Mouse (Mus musculus): ENCODE measurements around the gene Gm38392.
"Not testable (repeated sequence)": the region's sequence is repeated elsewhere in the genome, so short reads cannot be mapped to it uniquely, and the experiment has no call there.

The Gm38392 gene

DNA sequence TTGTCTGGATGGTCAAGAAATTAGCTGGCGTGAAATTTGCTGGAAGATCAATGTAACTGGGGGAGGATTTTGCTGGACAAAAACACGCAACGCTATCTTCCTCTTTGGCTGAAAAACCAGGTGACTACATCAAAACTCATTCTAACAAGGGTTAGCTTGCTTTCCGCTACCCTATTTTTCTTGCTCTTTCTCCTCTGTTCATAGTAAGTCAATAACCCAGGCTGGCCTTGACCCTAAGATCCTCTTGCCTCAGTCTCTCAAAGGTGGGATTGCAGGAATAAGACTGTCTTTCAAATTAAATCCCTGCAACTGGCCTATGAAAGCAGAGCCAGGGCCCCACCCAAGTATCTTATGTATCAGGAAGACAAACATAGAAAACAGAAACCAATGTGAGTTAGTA, at the start of gene Gm38392:
Gene Gm38392, minus strand, starts transcription at position 101 of the 400 bp plus-strand sequence.
- no peak for DNase-seq

DNA sequence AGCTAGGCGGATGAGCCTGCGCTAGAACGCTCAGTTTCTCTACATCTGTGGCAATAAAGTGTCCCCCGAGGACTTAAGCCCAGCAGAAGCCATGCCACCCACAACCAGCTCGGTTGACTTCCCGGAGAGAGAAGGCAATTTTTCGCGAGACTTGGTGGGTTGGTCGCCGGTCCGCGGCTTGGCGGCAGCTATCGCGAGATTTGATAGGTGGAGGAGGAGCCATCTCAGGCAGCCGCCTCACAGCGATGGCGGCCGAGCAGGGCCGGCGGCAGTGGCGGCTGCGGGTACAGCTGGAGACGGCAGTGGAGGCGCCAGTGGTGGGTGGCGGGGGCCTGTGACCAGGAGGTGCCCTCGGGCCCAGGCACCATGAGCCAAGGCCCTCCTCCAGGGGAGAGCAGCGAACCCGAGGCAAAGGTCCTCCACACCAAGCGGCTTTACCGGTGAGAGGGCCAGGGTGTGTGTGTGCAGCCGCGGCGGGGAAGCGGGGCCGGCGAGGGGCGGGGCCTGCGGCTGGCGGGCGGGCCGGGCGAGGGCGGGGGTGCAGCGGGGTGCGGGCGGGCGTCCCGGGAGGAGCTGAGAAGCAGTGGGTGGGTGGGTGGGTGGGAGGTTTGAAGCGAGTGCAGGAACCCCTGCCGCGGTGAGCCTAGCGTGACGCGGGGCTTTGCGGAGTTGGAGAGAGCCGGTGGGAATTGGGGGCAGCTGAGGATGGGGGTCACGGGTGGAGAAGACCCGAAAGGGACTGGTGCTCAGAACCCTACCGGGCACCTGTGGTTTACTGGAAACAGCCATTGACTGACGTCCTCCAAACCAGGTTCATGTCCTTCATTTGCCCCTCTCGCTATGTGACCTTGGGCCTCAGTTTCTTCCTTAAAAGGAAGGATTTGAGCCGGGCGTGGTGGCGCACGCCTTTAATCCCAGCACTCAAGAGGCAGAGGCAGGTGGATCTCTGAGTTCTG, 49.3 kb upstream of the Gm38392 start, which contains the start of the genes Tmem79 and Smg5:
Gene Tmem79, minus strand, starts transcription at position 91 of the 956 bp plus-strand sequence.
Gene Smg5, plus strand, starts transcription at position 203 of the 956 bp plus-strand sequence.
- peak; percentile 97 for DNase-seq

DNA sequence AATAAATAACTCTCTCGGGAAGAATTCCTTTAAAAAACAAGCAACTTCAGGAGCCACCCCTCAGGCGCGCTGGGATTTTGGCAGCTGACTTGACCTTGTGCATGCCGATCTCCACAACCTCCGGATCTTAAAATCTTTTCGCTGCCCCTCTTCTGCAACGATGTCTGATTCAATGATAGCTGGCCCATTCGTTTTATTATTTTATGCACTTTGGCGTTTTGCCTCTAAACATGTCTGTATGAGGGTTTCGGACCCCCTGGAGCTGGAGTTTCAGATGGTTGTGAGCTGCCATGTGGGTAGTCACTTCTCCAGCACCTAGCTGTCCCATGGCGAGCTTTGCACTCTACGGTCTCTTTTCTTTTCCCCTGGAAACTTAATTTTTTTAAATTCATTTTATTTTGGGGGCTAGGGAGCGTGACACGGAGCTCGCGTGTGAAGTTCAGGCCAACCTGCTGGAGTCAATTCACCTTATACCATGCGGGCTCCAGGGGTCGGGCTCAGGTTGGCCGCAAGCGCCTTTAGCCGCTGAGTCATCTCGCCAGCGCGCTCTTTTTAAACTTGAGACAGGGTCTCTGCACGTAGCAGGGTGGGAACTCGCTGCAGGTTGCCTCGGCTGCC, 48.5 kb upstream of the Gm38392 start:
- DNase-seq = peak; percentile 30 to 53

- no peak for DNase-seq
These were observed 48.0 kb upstream of the Gm38392 start for GRCm38 (mm10) chr3:88334902-88335435.

- peak; percentile 42 to 67 for DNase-seq
These were observed 47.1 kb upstream of the Gm38392 start for GRCm38 (mm10) chr3:88334029-88334658.

DNA sequence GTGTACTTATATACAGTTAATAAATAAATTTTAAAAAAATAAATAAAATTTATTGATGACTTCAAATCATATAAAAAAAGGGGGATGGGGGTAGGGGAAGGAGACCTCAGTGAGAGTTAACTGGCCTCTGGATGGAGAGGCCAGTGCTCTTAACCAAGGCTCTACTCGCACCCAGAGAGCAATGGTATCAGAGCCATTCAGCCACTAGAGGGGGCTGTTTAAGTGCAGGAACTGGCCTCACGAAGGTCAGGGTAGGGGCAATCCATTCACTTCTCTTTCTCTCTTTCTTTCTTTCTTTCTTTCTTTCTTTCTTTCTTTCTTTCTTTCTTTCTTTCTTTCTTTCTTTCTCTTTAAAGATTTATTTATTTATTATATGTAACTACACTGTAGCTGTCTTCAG, 44.3 kb upstream of the Gm38392 start:
- peak; percentile 60 to 74 for DNase-seq

GRCm38 (mm10) chr3:88328956-88329355, 41.9 kb upstream of the Gm38392 start:
- no peak for DNase-seq

DNA sequence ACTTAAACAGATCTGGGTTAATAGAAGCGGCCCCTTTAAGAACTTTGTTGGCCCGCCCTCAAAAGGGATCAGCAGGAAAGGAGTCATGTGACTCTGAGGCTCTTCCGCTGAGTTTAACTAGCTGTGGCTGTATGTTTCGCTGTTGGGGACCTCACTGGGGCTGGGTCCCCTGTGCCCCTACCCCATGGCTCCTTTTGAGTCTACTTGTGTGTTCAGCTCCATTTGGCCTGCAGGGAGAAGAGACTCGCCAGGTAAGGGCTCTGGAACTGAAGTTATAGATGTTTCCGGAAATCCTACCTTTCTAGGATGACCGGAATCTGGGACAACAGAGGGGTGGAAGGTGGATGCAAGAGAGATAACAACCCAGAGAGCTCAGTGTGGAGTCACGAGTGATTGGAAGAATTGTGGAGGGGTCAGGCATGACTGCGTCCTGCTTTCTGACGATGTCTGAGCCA, 38.0 kb upstream of the Gm38392 start, which contains the start of gene Glmp:
Gene Glmp, plus strand, starts transcription at position 73 of the 455 bp plus-strand sequence.
- peak; percentile 83 to 86 for DNase-seq

DNA sequence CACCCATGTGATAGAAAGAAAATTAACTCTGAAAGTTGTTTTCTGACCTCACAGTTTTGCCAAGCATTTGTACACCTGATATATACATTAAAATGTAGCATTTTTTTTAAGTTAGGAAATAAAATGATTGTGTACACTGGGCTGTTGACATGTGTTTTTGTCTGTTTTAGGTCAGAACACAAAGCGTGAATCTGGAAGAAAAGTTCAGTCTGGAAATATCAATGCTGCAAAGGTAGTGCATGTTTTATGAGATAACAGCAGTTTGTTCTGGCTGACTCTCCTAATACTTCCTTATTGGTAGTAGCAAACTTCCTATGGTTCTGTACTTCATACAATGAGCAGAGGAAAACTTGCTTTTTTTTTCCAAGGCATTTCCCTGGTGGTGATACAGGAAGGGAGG, 12.2 kb upstream of the Gm38392 start:
- no peak for DNase-seq

GRCm38 (mm10) chr3:88297321-88297851, 10.4 kb upstream of the Gm38392 start:
- peak; percentile 10 to 40 for DNase-seq

DNA sequence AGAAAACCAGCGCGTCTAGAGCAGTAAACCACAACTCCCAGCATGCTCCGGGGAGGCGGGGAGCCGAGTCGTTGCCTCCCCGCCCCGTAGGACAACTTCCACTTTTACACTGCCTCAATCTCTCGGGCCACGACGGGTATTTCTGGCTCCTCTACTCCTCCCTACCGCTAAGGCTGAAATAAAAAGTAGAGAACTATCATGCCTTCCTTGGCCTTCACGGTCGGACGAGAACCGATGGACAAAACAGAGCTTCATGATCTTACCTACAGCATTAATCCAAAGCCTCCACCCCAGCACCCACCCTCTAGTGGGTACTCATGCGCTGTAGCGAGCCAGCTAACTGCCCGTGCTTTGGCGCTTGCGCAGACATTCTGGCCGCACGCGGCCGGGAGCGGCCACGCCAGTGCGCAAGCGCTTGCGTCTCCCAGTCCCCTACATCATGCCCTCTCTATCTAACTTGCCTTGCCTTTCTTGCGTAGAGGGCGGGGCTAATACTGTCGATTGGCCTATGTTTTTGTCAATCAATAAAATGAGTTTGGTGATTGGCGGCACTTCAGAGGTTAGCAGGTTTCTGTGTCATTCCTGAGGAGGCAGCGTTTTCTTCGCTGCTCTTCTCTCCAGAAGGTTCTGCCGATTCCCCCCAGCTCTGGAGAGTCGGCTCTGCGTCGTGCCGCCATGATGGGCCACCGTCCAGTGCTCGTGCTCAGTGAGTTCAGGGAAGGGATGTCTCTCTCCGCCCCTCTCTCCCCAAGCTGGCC, 9.7 kb upstream of the Gm38392 start, which contains the start of the genes Tsacc and Cct3:
Gene Tsacc, minus strand, starts transcription at position 439 of the 758 bp plus-strand sequence.
Gene Cct3, plus strand, starts transcription at position 556 of the 758 bp plus-strand sequence.
- DNase-seq = peak; percentile 97 to 98

DNA sequence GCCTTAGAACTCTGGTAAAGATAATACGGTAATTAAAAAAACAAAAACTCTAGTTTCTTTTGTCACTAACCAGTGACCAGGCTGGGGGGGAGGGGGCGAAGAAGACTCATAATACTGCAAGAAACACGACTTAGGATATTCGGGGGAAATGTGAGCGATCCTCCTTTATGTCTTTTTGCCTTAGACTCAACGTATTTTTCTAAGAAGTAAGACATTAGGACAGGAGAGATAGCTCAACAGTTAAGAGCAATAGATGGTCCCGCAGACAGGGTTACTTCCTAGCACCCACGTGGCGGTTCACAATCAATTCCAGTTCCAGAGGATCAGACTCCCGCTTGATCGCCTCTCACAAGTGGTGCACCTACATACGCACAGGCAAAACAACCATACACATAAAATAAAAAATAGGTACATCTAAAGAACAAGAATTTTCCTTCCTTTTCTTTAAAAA, 9.1 kb upstream of the Gm38392 start:
- peak in 1 of 2 experiments; percentile 3 for DNase-seq

DNA sequence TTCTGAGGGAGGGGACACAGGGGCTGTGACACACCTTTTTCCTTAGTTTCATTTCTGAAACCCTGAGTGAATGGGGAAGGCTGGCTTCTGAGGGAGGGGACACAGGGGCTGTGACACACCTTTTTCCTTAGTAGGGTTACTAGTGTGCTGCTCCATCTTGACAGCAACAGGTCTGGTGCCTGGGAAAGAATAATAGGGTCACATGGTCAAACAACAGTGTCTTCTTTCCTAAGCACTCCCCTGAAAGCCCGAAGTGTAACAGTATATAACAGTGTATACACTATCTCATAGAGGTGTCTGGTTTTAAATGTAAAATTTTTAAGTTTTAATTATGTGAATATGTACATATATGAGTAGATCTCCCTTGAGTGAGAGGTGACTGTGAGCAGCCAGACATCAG, 8.3 kb upstream of the Gm38392 start:
- not testable (repeated sequence) for DNase-seq

GRCm38 (mm10) chr3:88291970-88292369, 5.0 kb upstream of the Gm38392 start:
- DNase-seq = peak; percentile 28 to 46

DNA sequence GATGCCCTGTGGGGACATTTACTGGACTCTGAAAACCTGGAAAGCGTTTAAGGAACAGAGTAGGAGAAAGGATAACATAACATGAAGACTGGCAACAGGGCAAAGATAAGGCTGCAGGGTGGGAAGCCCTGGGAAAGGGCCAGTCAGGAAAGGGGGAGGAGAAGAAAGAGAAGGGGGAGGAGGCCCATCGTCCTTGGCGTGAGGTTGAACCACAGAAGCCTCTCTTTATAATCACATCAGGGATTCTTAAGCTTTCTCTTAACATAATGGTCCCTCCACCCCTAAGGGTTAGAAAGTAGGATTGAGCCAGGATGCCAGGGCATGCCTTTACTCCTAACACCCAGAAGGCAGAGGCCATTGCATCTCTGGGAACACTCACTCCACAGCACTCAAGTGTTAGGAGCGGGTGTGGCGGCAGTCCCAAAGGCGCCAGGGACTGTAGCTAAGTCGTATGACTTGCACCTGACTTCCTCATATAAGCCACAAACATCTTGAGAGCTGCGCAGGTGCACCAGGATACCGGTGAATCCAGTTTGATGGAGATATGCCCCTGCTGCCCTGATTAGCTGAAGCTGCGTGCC, 1.2 kb upstream of the Gm38392 start:
- not testable (repeated sequence) for DNase-seq

- DNase-seq = not testable (repeated sequence)
These were observed 1.5 kb downstream of the Gm38392 start for GRCm38 (mm10) chr3:88285565-88285895.

GRCm38 (mm10) chr3:88284815-88285564, 2.0 kb downstream of the Gm38392 start:
- not testable (repeated sequence) for DNase-seq

GRCm38 (mm10) chr3:88281141-88281916, 5.7 kb downstream of the Gm38392 start:
- not testable (repeated sequence) for DNase-seq

DNA sequence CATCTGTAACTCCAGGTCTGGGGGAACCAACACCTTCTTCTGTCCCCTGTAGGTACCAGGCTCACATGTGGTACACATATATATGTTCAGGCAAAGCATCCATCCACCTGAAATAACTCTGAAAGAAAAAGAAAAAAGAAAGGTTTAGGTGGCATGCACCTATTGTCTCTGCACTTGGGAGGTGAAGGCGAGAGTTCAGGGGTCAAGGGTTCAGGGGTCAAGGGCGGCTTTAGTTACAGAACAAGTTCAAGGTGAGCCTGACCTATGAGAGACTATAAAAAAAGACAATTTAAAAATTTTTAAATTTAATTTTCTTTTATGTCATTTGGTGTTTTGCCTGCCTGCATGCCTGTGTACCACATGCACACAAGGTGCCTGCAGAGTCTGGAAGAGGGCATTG, 7.0 kb downstream of the Gm38392 start:
- DNase-seq = no peak

All from kidney, postnatal 25 days (tissue).